Mouse (Mus musculus): ENCODE results near the gene Gm49601.

DNA sequence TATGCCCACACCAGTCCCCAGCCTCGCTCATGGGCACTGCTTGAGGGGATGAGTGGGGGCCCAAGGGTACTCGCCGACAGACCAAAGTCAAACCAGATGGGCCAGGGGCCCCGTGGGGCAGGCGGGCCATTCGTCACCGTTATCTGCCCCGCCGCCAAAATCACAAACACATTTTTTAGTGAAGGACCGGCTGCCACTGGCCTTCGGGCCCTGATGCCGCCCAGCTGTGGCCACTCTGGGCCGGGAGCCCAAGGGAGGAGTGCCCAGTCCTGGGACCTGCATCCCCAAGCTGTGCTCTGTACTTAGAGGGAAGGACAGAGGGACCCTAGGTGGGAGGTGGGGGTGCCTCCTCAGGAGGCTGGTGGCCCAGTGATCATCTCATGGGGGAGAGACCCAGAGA lies 14.5 kb downstream of the Gm49601 start:
- TF ChIP-seq CTCF (IDR thresholded peaks at IDR 0.05; ENCODE audit: low read depth) (no peak), EP300 (IDR thresholded peaks at IDR 0.05; ENCODE audit: low read depth) (no peak)

Measured in liver, postnatal 0 days (tissue).